Mouse (Mus musculus) cortical plate, adult 2 months (tissue): Measurements from ENCODE around the gene 9230102O04Rik. TPM values are rescaled to one million over a fixed set of nuclear protein-coding genes. Genes with fewer than 3 reads are reported as not detected.

Experiments used
- H3K27ac ChIP-seq: fragments of 200-500 bp; 2 replicates; pipeline ENCODE4 v1.5.1; 2012; ENCODE audit warnings: low read length, control low read depth, inconsistent platforms; ENCODE audit not compliant: insufficient read depth
- H3K4me1 ChIP-seq: fragments of 200-500 bp; 2 replicates; pipeline ENCODE4 v1.6.1; 2011; ENCODE audit warnings: low read length; ENCODE audit not compliant: control insufficient read depth, insufficient read depth
- H3K4me3 ChIP-seq: fragments of 200-500 bp; 2 replicates; pipeline ENCODE4 v1.5.1; 2011; ENCODE audit warnings: mild to moderate bottlenecking, low read length, control low read depth; ENCODE audit not compliant: insufficient read depth
- CTCF ChIP-seq: fragments of 200-500 bp; IDR thresholded peaks from 2 replicates; pipeline ENCODE4 v1.5.1; 2011; ENCODE audit warnings: mild to moderate bottlenecking, control low read depth, low read length; ENCODE audit not compliant: insufficient read depth; ENCODE audit errors: extremely low read depth
- POLR2A ChIP-seq: fragments of 200-500 bp; IDR thresholded peaks from 2 replicates; pipeline ENCODE4 v1.6.1; 2011; ENCODE audit warnings: mild to moderate bottlenecking, low read length, control low read depth; ENCODE audit not compliant: insufficient read depth; ENCODE audit errors: extremely low read depth
- polyA plus RNA-seq: library from polyadenylated mRNA; depleted of rRNA; stranded (reverse); fragments of >200 nt; gene quantifications from 2 replicates; pipeline ENCODE4 v1.2.3, GENCODE M21; 2012; rRNA removed

Gene 9230102O04Rik
- polyA plus RNA-seq, 1 experiment: not detected

DNA sequence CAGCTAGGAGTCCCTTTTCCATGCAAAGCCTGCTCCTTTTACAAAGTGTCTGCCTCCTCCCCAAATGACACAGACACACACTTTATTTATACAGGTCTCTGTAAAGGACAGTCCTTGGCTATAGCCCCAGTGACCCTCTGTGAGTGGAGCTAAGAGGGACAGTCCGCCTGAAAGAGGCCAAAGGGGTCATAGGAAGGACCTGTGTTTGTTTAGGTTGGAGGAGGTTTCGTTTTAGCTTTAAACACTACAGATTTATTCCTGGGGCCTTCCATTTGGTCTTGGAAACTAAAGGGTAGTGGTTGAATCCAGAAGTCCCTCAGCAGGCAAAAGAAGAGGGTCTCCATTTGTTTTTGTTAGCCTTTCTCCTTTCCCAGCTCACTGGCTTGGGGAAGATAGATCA lies 15.6 kb downstream of the 9230102O04Rik start:
- no peak for TF ChIP-seq CTCF
- TF ChIP-seq POLR2A: no peak
- Histone ChIP-seq H3K4me1 (no peaks in the 10 kb centered on the region), H3K27ac (no peak overlapping the region), H3K4me3 (no peak overlapping the region)

DNA sequence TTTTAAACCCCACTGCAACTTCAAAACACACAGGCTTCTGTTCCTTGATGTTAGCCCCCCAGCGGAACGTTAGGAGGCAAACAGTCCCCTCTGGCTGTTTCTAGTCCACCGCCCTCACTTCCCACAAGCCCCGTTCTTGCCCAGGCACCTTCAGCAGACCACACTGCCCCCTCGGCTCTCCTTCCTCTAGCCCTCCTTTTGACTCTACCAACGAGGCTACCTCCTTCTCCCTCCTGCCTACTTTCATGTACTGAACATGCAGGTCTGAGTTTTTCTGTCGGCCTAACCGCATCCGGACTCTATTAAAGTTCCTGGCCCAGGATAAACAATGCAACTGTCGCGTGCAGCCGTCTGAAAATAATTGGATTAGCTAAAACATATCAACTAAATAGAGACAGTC lies 16.7 kb downstream of the 9230102O04Rik start:
- Histone ChIP-seq H3K4me1 (no peaks in the 10 kb centered on the region), H3K27ac (no peak overlapping the region), H3K4me3 (no peak overlapping the region)
- TF ChIP-seq POLR2A (no peak), CTCF (no peak)

DNA sequence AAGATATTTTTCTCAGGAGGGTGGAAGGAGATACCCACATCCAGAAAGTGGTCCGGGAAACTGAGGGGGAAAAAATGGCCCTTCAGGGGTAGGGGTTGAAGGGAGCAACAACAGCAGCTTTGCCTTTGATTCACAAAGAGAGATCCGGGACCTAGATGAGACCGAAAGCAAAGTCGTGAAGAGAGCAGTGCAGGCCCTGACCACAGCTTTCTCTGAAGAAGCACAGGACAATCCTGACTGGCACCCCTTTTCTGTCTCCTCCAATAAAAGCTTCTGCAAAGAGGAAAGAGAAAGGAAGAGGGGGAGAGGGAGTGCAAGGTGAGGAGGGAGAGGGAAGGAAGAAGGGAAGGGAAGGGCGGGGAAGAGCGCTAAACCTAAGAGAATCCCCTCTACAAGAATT lies 17.5 kb downstream of the 9230102O04Rik start:
- Histone ChIP-seq H3K4me1 (no peaks in the 10 kb centered on the region), H3K4me3 (no peak overlapping the region), H3K27ac (no peak overlapping the region)
- TF ChIP-seq CTCF (no peak), POLR2A (no peak)

DNA sequence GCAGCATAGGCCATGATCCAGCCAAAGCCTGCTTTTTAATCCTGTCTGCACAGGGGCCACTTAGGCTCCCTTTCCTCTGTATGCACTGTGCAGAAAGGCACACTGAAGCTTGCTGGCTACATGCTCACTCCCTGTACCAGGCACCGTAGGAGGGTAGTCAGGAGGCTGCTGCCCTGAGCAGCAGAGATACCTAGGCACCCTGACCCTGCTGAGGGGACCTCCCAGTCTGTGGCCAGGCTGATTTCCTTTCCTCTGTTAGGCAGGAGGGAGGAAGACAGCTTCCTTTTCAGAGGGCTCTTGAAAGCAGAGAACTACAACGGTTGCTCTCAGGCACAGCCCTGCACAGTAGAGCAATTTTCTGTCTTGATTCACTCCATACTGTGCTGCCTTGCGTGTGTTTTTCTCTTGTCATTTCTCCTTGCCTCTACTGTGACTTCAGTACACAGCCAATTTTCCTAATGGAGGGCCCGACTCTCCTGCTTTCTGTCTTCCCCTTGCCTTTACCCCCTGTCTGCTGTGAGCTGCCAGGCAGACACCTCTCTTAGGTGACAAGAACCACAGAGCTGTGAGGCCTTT lies 18.1 kb downstream of the 9230102O04Rik start:
- no peak overlapping the region for H3K4me3 ChIP-seq
- no peaks in the 10 kb centered on the region for H3K4me1 ChIP-seq
- TF ChIP-seq CTCF: no peak
- H3K27ac ChIP-seq: no peak overlapping the region

DNA sequence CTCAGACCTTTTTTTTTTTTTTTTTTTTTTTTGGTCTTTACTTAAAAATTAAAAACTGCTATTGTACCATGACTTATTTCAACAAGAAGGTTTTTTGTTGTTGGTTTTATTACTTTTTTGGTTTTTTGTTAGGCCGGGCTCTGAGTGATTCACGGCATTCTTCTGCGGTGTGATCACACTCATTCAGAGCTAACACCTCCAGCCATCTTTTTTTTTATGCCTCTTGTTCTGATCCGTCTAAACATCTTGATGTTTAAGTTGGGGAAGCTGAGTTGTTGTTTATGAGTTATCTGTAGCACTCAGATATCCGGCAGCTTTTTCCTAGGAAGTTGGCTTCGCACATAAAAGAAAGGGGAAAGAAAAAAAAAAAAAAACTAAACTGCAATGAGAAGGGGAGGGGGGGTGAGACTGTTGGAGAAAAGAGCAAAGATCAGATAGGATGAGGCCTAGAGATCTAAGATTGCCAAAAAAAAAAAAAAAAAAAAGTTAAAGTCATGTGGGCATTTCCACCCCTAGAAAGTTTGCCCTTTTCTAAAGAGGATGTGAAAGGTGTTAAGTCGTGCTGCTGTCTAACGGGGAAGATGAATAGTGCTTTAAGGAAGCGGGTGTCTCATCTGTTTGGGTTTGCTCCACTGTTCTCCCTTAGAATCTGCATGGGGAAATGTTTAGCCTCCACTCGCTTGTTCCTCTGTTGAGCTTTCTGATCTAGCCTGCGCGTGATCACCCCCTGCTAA lies 22.1 kb downstream of the 9230102O04Rik start:
- H3K4me1 ChIP-seq: no peaks in the 10 kb centered on the region
- no peak overlapping the region for H3K27ac ChIP-seq
- H3K4me3 ChIP-seq: no peak overlapping the region
- no peak for TF ChIP-seq CTCF
- no peak for TF ChIP-seq POLR2A

DNA sequence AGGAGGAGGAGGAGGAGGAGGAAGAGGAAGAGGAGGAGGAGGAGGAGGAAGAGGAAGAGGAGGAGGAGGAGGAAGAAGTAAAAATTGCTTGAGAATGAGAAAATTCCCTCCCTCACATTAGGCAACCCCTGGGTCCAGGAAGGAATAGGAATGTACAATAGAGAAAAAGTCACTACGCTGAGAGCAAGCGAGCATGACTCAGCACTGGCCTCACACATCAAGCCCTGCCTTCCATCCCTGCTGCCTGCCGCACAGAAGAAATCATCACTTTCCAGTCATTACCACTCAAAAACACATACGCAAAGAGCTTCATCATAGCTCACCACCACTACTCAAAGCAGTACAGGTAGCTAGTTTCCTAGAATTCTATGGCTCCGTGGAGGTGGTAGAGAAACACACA lies 28.6 kb downstream of the 9230102O04Rik start:
- Histone ChIP-seq H3K4me1 (no peaks in the 10 kb centered on the region), H3K27ac (no peak overlapping the region), H3K4me3 (no peak overlapping the region)
- TF ChIP-seq CTCF (no peak), POLR2A (no peak)

DNA sequence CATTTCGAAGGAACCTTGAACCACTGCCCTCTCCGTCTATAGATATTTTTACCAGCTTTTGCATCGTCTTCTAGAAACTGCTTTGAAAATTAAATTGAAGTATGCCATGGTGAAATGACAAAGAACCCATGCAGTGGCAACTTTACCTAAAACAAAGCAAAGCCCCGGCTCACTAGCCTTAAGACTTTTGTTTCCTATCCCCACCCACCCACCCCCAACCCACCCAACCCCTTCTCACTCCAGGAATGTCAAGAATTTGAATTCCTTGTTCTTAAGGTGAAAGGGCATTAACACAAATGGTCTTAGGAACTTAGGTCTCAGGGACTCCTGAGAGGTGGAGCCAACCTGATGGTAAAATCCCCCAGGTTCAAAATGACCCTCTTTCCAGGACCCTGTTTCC lies 33.5 kb downstream of the 9230102O04Rik start:
- no peaks in the 10 kb centered on the region for H3K4me1 ChIP-seq
- H3K27ac ChIP-seq: no peak overlapping the region
- TF ChIP-seq CTCF (no peak), POLR2A (no peak)
- H3K4me3 ChIP-seq: no peak overlapping the region

DNA sequence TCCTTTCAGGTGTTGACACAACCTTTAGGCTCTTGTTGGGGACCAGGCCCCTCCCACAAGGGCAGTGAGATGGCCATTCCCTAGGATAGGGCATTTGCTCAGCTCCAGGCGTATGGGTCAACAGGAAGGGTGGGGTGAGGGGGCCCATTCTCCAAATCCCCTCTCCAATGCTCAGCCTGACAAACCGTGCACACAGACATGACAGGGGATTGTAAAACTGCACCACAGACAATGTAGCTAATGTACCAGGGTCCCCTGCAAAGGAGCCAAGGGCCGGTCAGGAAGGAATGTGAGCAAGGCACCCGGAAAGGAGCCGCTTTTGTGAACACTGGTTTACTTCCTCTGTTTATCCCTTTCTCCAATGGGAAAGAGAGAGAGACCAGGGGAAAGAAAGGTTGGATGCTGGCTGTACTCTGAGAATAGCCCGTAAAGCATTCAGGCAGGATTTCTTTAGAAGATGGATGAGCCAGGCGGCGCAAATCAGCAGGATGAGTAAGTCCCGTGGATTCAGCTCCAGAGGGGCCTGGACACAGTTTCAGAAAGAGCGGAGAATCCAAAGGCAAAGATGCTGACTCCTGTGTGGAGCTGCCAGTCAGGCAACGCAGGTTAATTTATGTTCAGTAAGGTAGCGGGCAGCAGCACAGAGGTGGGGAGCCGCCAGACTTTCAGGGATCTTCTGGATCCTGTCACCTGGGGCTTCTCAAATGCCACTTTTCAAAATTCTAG lies 36.3 kb downstream of the 9230102O04Rik start:
- Histone ChIP-seq H3K27ac (no peak overlapping the region), H3K4me1 (no peaks in the 10 kb centered on the region), H3K4me3 (no peak overlapping the region)
- no peak for TF ChIP-seq CTCF
- no peak for TF ChIP-seq POLR2A

DNA sequence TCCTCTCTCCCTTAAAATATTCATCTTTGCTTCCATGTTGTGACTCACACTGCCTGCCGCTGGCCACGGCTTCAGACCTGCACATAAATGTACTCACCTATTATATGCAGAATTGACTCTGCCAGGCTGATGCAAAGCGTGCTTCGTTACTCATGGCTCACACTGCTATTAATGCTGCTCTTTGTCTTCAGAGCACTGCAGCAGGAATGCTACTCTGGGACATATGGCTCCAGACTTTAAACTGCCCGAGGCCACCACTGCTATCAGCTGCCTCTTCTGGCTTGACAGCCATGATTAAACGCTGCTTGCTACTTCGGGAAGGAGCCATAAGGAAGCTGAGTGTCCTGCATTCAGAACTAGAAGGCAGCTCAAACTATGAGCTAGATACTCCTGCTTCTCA lies 54.1 kb downstream of the 9230102O04Rik start:
- TF ChIP-seq POLR2A: no peak
- TF ChIP-seq CTCF: no peak
- no peaks in the 10 kb centered on the region for H3K4me1 ChIP-seq
- H3K27ac ChIP-seq: no peak overlapping the region
- H3K4me3 ChIP-seq: no peak overlapping the region

DNA sequence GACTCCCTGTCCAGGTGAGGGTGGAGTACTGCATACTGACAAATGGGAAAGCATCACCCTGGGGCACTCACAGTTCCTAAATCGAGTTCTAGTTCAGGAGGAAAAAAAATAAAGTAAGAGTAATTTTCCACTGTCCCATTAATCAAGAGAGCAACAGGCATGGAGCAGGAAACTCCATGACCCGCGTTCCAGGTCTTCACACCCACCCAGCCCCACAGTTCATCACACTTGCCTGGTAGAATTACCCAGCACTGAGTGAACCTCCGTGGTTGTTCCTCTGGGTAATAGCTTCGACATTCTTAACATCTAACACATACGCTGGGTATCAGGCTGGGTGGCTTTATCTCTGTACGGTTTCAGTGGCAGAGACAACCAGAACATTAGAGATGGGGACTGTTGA lies 55.6 kb downstream of the 9230102O04Rik start:
- H3K4me3 ChIP-seq: no peak overlapping the region
- H3K27ac ChIP-seq: no peak overlapping the region
- H3K4me1 ChIP-seq: no peaks in the 10 kb centered on the region
- TF ChIP-seq POLR2A (no peak), CTCF (no peak)

Other genes starting within 250 kb of the 9230102O04Rik start
- gene 4930412O13Rik, start 8.3 kb downstream of the 9230102O04Rik start, polyA plus RNA-seq: not detected in 2 replicates
- 0.06 and 0.21 TPM in 2 replicates for gene Gata3, start 494 bp upstream of the 9230102O04Rik start, polyA plus RNA-seq
- gene Taf3, start 159.1 kb upstream of the 9230102O04Rik start, polyA plus RNA-seq: 8.4 and 8.6 TPM in 2 replicates
- gene Atp5c1, start 191.0 kb upstream of the 9230102O04Rik start, polyA plus RNA-seq: 372 and 411 TPM in 2 replicates
- 9.9 and 12.3 TPM in 2 replicates for gene Kin, start 191.1 kb upstream of the 9230102O04Rik start, polyA plus RNA-seq
- gene Itih2, start 241.9 kb upstream of the 9230102O04Rik start, polyA plus RNA-seq: 3.0 and 3.3 TPM in 2 replicates